Mouse (Mus musculus) cerebellum, postnatal 14 days (tissue): ENCODE results near the gene Ctsd.
"Not testable (repeated sequence)": the region's sequence is repeated elsewhere in the genome, so short reads cannot be mapped to it uniquely, and the experiment has no call there.

Source experiments
- DNase-seq, 2 experiments: peaks; one replicate each; pipeline ENCODE4 v3.0.0; 2021; ENCODE audit warnings: mixed read lengths in 2 of 2

Gene Ctsd

GRCm38 (mm10) chr7:142332741-142333140 lies 55.1 kb downstream of the Ctsd start:
- not testable (repeated sequence) for DNase-seq

- no peak for DNase-seq
Observed at GRCm38 (mm10) chr7:142331281-142331680, 56.6 kb downstream of the Ctsd start.

- no peak for DNase-seq
Observed at GRCm38 (mm10) chr7:142330271-142330724, 57.5 kb downstream of the Ctsd start.

GRCm38 (mm10) chr7:142328507-142328906 lies 59.3 kb downstream of the Ctsd start:
- no peak for DNase-seq

GRCm38 (mm10) chr7:142326714-142327445 lies 61.0 kb downstream of the Ctsd start:
- DNase-seq = no peak
